Mouse (Mus musculus) erythroblast, embryonic 14.5 days (primary cell): ENCODE results near the gene 1700024P04Rik. TPM values are rescaled to one million over a fixed set of nuclear protein-coding genes. Genes with fewer than 3 reads are reported as not detected.

Experiments used
- H3K27me3 ChIP-seq: 2 replicates; pipeline ENCODE4 v1.6.1; 2012; ENCODE audit warnings: inconsistent platforms; ENCODE audit not compliant: control insufficient read depth
- H3K36me3 ChIP-seq: 2 replicates; pipeline ENCODE4 v1.6.1; 2012; ENCODE audit warnings: mild to moderate bottlenecking, inconsistent platforms; ENCODE audit not compliant: control insufficient read depth
- H3K4me1 ChIP-seq: 2 replicates; pipeline ENCODE4 v1.6.1; 2012; ENCODE audit warnings: inconsistent platforms; ENCODE audit not compliant: control insufficient read depth
- H3K4me3 ChIP-seq: replicated peaks from 2 replicates; pipeline ENCODE3; 2012; ENCODE audit warnings: moderate library complexity, mild to moderate bottlenecking, inconsistent platforms
- H3K9me3 ChIP-seq: 2 replicates; pipeline ENCODE4 v1.6.1; 2012; ENCODE audit warnings: low read length, inconsistent platforms, mixed read lengths; ENCODE audit not compliant: control insufficient read depth
- GATA1 ChIP-seq: IDR thresholded peaks from 2 replicates; pipeline ENCODE4 v1.6.1; 2012; ENCODE audit warnings: low read length, inconsistent platforms, mixed read lengths
- TAL1 ChIP-seq: IDR thresholded peaks from 3 replicates; pipeline ENCODE4 v1.6.1; 2012; ENCODE audit warnings: low read length, inconsistent platforms, mixed read lengths
- polyA plus RNA-seq: library from polyadenylated mRNA; stranded (reverse); fragments of >175 nt; gene quantifications from 2 replicates; pipeline ENCODE4 v1.2.3, GENCODE M21; 2012

1700024P04Rik gene
- polyA plus RNA-seq, 1 experiment = not detected

DNA sequence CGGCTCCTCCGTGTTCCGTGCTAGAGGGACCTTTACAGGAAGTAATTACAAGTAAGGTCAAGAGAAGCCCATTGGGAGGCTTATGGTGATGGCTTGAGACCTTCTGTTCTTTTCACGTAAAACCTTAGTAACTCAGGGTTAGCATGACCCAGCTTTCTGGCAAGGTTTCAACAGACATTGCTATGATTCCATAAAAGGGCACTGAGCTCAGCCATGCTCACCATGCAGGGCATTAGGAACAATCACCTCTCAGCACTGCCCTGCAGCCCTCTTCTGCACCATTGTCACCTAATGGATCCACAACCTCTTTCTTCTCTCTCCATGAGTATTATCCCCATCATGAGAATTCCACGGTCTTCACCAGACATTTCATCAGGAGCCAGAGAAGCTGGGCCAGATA lies 12.7 kb downstream of the 1700024P04Rik start:
- H3K4me3 ChIP-seq = no peak overlapping the region
- peaks cover 5% of the 10 kb centered on the region for H3K4me1 ChIP-seq
- no peaks in the 10 kb centered on the region for H3K36me3 ChIP-seq
- H3K9me3 ChIP-seq = no peaks in the 10 kb centered on the region
- TF ChIP-seq TAL1 (no peak), GATA1 (no peak)
- H3K27me3 ChIP-seq = no peaks in the 10 kb centered on the region

DNA sequence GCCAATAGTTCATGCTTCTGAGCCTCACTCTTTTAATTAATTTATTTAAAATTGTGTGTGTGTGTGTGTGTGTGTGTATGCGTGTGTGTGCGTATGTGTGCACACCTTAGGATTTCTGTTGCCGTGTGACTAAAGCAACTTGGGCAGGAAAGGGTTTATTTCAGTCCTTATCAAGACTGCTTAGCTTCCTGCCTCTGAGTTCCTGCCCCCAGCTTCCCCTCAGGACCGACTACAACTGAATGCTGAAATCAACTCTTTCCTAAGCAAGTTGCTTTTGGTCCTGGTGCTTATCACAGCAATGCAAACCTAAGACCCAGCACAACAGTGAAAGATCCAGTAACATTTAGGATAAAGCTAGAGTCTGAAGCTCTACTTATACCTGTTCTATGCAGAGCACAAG lies 15.8 kb downstream of the 1700024P04Rik start:
- H3K4me3 ChIP-seq = no peak overlapping the region
- no peak for TF ChIP-seq GATA1
- TF ChIP-seq TAL1 = no peak
- H3K4me1 ChIP-seq = peaks cover 5% of the 10 kb centered on the region
- no peaks in the 10 kb centered on the region for H3K9me3 ChIP-seq
- H3K27me3 ChIP-seq = no peaks in the 10 kb centered on the region
- H3K36me3 ChIP-seq = no peaks in the 10 kb centered on the region

DNA sequence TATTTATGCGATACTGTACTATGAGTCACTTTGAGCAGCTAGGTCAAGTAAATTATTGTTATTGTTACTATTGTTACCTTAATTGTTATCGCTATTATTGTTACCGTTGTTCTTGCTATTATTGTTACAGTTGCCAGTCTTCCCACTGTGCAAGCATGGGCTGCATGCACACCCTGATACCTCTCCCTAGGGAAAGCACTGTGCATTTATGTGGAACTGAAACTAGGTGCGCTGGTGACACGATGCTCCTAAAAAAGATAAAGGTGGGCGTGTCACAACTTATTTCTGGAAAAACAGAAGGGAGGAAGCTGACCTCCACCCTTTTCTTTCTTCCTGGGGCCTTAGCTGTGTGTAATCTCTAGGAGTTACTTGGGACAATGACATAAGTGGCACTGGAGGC lies 16.4 kb downstream of the 1700024P04Rik start:
- Histone ChIP-seq H3K4me3 (no peak overlapping the region), H3K27me3 (no peaks in the 10 kb centered on the region)

DNA sequence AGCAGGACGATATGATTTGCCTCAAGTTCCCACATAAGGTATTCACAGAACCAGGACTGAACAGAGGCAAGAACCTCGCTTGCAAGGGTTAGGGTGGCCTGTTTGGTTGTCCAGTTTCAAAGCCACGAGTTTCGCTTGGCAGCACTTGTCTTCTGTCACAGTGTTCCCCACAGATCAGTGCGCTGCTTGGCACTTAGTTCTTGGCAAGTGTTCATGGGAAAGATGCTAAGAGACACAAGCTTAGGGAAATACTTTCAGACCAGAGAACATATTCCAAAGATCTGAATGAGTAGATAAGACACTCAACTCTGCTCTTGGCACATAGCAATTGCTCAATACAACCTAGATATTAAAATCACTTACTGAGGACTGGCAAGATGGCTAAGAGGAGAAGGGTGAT lies 17.8 kb downstream of the 1700024P04Rik start:
- Histone ChIP-seq H3K27me3 (no peaks in the 10 kb centered on the region), H3K4me3 (no peak overlapping the region), H3K36me3 (no peaks in the 10 kb centered on the region), H3K4me1 (peaks cover 5% of the 10 kb centered on the region), H3K9me3 (no peaks in the 10 kb centered on the region)
- TF ChIP-seq GATA1 (no peak), TAL1 (no peak)

More for the DNA sequence above, 16.4 kb downstream of the 1700024P04Rik start:
- H3K36me3 ChIP-seq = no peaks in the 10 kb centered on the region
- TF ChIP-seq TAL1 (no peak), GATA1 (no peak)
- peaks cover 5% of the 10 kb centered on the region for H3K4me1 ChIP-seq
- no peaks in the 10 kb centered on the region for H3K9me3 ChIP-seq

DNA sequence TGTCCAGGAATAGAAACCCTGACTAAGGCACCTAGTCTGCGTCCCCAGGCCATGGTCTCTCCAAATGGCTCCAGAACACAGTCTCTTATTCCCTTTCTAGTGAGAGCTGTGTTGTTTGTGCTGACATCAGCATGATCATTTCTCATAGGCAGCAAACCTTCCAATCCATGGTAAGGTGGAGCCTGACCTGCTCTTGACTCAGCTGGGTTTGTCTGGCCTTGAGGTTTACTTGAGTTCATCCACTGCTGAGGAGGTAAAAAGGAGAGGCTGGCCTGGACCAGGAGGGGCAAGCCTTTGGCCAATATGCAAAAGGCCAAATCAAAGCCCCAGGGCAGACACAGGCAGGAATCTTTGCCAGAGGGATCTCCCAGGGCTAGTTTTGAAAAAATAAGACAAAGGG lies 20.8 kb downstream of the 1700024P04Rik start:
- no peak for TF ChIP-seq TAL1
- no peak for TF ChIP-seq GATA1
- no peak overlapping the region for H3K4me3 ChIP-seq
- no peaks in the 10 kb centered on the region for H3K9me3 ChIP-seq
- H3K27me3 ChIP-seq = no peaks in the 10 kb centered on the region
- H3K36me3 ChIP-seq = no peaks in the 10 kb centered on the region
- H3K4me1 ChIP-seq = peaks cover 5% of the 10 kb centered on the region

DNA sequence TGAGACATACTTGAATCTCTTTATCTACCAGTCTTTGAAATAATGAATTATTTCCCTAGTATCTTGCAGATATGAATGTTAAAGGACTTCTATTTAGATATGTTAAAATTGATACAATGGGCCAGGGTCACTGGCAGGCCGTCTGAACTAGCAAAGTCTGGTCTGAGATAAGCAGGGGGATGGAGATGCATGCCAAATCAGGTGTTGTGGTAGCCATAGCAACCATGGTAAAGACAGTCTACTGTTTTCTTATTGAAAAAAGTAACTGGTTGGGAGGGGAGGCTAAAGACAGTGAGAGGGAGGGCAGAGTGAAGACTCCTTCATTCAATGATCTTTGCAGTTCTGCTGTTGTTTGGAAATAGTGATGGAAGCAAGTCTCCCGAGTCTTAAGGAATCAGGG lies 26.2 kb downstream of the 1700024P04Rik start:
- H3K27me3 ChIP-seq = no peaks in the 10 kb centered on the region
- no peaks in the 10 kb centered on the region for H3K36me3 ChIP-seq
- no peaks in the 10 kb centered on the region for H3K9me3 ChIP-seq
- H3K4me1 ChIP-seq = no peaks in the 10 kb centered on the region; the same call in 1 of the 2 replicates
- no peak overlapping the region for H3K4me3 ChIP-seq
- TF ChIP-seq GATA1 = no peak

DNA sequence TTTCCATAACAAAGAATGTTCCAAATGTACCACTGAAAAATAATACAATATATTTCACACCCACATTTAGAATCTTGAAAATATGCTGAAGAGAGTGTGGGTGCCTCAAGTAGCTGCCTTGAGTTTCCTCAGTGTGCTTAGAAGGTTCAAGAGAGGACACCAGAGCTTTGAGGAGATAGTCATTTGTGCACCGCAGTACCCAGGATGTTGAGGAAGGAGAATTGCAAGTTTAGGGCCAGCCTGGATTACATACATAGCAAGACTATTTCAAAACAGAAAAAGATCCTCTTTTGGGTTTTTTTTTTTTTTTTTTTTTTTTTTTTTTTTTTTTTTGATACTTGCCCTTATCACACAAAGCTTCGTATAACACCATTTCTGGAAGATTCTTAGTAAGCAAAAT lies 28.2 kb downstream of the 1700024P04Rik start:
- no peaks in the 10 kb centered on the region for H3K27me3 ChIP-seq
- TF ChIP-seq TAL1 (no peak), GATA1 (no peak)
- no peaks in the 10 kb centered on the region for H3K36me3 ChIP-seq
- H3K9me3 ChIP-seq = no peaks in the 10 kb centered on the region
- peaks cover 2% of the 10 kb centered on the region for H3K4me1 ChIP-seq
- no peak overlapping the region for H3K4me3 ChIP-seq

DNA sequence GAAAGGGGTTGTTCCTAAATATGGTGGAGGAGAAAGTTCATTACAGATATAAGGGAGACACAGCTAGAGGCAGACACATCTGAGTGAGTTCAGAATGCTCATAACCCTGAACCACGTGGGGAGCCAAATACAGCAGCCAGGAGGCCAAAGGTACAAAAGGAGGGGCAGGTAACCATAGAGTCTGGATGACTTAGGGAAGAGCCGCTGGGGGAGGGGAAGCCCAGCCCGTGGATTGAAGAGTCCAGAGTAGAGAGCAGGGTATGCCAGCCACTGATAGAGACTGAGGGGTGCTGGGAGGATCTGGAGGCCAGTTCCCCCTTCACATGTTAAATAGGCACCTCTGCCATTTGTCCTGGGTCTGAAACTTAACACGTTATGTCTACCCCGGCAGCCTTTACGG lies 28.7 kb downstream of the 1700024P04Rik start:
- H3K36me3 ChIP-seq = no peaks in the 10 kb centered on the region
- H3K27me3 ChIP-seq = no peaks in the 10 kb centered on the region
- no peaks in the 10 kb centered on the region for H3K9me3 ChIP-seq
- peaks cover 2% of the 10 kb centered on the region for H3K4me1 ChIP-seq
- TF ChIP-seq TAL1 = no peak
- TF ChIP-seq GATA1 = no peak
- H3K4me3 ChIP-seq = no peak overlapping the region

DNA sequence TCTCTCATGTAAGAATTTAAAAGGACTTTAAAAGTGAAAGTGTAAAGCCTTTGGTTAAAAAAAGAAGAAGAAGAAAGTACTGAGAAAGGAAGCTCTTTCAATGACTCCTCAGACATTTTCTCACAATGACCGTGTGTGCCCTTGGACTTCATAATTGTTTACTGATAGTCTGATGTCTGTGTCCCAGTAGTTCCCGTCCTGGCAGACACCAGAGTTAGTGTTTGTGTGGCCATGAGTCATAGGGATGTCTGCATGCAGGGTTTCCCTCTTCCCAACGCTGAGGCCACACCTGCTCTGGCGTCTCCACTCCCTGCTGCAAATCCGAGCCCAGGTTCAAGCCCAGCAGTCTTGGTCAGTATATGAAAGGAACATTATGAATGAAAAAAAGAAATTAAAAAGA lies 29.1 kb downstream of the 1700024P04Rik start:
- H3K4me1 ChIP-seq = peaks cover 2% of the 10 kb centered on the region
- no peak for TF ChIP-seq GATA1
- TF ChIP-seq TAL1 = no peak
- no peak overlapping the region for H3K4me3 ChIP-seq
- H3K27me3 ChIP-seq = no peaks in the 10 kb centered on the region
- no peaks in the 10 kb centered on the region for H3K9me3 ChIP-seq
- H3K36me3 ChIP-seq = no peaks in the 10 kb centered on the region

DNA sequence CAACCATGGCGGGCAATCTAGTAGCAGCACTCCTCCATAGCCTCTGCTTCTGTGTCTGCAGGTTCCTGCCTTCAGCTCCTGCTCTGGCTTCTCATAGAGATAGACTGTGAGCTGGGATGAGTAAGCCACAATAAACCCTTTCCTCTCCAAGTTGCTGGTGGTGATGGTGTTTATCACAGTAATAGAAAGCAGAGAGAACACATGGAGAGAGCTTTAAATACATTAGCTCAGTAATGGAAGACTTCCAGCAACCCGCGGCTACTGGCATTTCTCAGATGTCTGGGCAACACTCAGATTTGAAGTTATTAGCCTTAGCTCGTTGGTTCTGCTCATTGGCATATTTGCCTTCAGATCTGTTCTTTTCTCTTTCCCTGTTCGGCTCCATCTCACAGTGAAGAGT lies 30.5 kb downstream of the 1700024P04Rik start:
- TF ChIP-seq GATA1 = no peak
- no peak for TF ChIP-seq TAL1
- H3K36me3 ChIP-seq = no peaks in the 10 kb centered on the region

More for the DNA sequence above, 30.5 kb downstream of the 1700024P04Rik start:
- Histone ChIP-seq H3K9me3 (no peaks in the 10 kb centered on the region), H3K27me3 (no peaks in the 10 kb centered on the region), H3K4me1 (peaks cover 2% of the 10 kb centered on the region), H3K4me3 (no peak overlapping the region)
